Mouse (Mus musculus) midbrain, embryonic 14.5 days (tissue): ENCODE results near the gene Gm10577. TPM values are rescaled to one million over a fixed set of nuclear protein-coding genes. Genes with fewer than 3 reads are reported as not detected.

Source experiments
- ATAC-seq: fragments of 200-750 bp; cut with Nextera tagmentation; 2 replicates; pipeline ENCODE4 v1.8.0; 2017; ENCODE audit warnings: moderate number of reproducible peaks, moderate library complexity; ENCODE audit not compliant: low FRiP score, low TSS enrichment
- DNase-seq: peaks from one replicate; pipeline ENCODE4 v3.0.0-alpha.2; 2015
- H3K27ac ChIP-seq: fragments of 300-500 bp; sonication (generic); replicated peaks from 2 replicates; pipeline ENCODE4 v1.5.1; 2014; ENCODE audit warnings: mild to moderate bottlenecking, low read depth, low read length, moderate library complexity
- H3K27me3 ChIP-seq: fragments of 300-500 bp; sonication (generic); 2 replicates; pipeline ENCODE4 v1.6.1; 2014; ENCODE audit warnings: low read length, control low read depth, mixed read lengths; ENCODE audit not compliant: control insufficient read depth, insufficient read depth
- H3K36me3 ChIP-seq: fragments of 300-500 bp; sonication (generic); 2 replicates; pipeline ENCODE4 v1.6.1; 2014; ENCODE audit warnings: low read length, control low read depth; ENCODE audit not compliant: control insufficient read depth, insufficient read depth
- H3K4me1 ChIP-seq: fragments of 300-500 bp; sonication (generic); 2 replicates; pipeline ENCODE4 v1.6.1; 2014; ENCODE audit warnings: mild to moderate bottlenecking, antibody characterized with exemption, low read length, control low read depth; ENCODE audit not compliant: control insufficient read depth, insufficient read depth
- H3K4me2 ChIP-seq: fragments of 300-500 bp; sonication (generic); 2 replicates; pipeline ENCODE4 v1.6.1; 2014; ENCODE audit warnings: mild to moderate bottlenecking, low read length, moderate library complexity
- H3K4me3 ChIP-seq: fragments of 300-500 bp; sonication (generic); replicated peaks from 2 replicates; pipeline ENCODE4 v1.5.1; 2014; ENCODE audit warnings: low read depth, low read length
- H3K9ac ChIP-seq: fragments of 300-500 bp; sonication (generic); replicated peaks from 2 replicates; pipeline ENCODE4 v1.6.1; 2014; ENCODE audit warnings: mild to moderate bottlenecking, low read length, moderate library complexity
- H3K9me3 ChIP-seq: fragments of 300-500 bp; sonication (generic); 2 replicates; pipeline ENCODE4 v1.6.1; 2016; ENCODE audit warnings: low read length, control low read depth, mixed read lengths; ENCODE audit not compliant: control insufficient read depth
- WGBS: fragments of 180-500 bp; shearing (Covaris S2); extraction: QIAGEN DNeasy Blood & Tissue Kit; methylation state at CpG from one replicate; pipeline ENCODE4 v1.1.7; 2014; 5-methylcytosine and 5-hydroxymethylcytosine counted together
- polyA plus RNA-seq: library from polyadenylated mRNA; unstranded; fragments of >200 nt; fragmentation: Nextera tagmentation; extraction: Ambion mirVana; gene quantifications from 2 replicates; pipeline ENCODE4 v1.2.1, GENCODE M21; 2014

The Gm10577 gene
- polyA plus RNA-seq, 1 experiment from 2014 or later = not detected

DNA sequence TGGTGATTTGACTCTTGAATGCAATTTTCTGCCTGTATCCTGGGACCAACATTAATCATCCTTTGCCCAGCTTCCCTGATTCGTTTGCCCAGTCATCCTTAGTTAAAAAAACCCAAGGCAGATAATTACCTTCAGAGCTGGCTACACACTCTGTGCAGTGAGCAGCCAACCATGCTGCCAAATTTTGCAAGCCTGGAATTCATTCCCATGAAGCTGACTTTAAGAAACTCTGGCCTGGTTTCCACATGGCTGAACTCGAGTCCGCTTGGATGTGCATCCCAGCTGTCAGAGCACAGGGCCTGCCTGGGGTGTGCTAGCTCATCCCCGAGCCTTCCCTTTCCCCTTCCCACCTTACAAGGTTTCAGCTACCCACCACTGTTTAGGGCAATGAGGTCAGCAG is 29.5 kb downstream of the Gm10577 start:
- peak; percentile 59 for DNase-seq

DNA sequence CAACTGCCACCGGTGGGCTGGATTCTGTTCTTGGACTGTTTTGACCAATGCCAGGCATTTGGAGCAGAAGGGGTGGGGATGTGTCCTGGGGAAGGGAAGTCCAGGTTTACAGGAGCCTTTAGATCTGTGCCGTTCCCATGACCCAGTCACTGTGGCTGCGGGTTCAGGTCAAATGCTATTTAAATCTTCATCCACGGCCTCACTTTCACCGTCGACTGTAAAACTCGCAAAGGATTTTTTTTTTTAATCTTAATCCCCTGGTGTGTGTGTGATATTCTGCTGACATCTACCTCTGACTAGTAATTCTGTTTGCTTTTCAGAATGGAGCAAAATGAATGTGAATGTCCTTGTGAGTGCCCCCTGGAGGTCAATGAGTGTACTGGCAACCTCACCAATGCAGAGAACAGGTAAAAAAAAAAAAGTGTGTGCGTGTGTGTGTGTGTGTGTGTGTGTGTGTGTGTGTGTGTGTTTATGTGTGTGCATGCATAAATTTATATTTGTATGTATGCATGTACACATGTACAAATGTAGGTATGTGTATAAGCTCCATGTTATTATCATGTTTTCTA is 32.2 kb downstream of the Gm10577 start:
- no peak overlapping the region for H3K4me3 ChIP-seq
- ATAC-seq = no peak
- no peaks in the 10 kb centered on the region for H3K9me3 ChIP-seq
- H3K4me2 ChIP-seq = no peak overlapping the region
- H3K4me1 ChIP-seq = 0 out of 2 replicates have a peak, but pooled peaks cover 2% of the 10 kb centered on the region
- H3K27me3 ChIP-seq = no peaks in the 10 kb centered on the region
- no peak overlapping the region for H3K27ac ChIP-seq
- WGBS = 56% methylated on average over 8 of the region's 8 CpGs
- H3K36me3 ChIP-seq = peaks cover 81% of the 10 kb centered on the region
- DNase-seq = peak; percentile 84
- H3K9ac ChIP-seq = no peak overlapping the region

More for the DNA sequence above, 29.5 kb downstream of the Gm10577 start:
- H3K4me2 ChIP-seq = no peak overlapping the region
- H3K27me3 ChIP-seq = no peaks in the 10 kb centered on the region
- ATAC-seq = no peak
- 16% methylated on average over 4 of the region's 4 CpGs for WGBS
- H3K4me1 ChIP-seq = peaks cover 18% of the 10 kb centered on the region
- no peak overlapping the region for H3K9ac ChIP-seq
- peaks cover 70% of the 10 kb centered on the region for H3K36me3 ChIP-seq
- H3K27ac ChIP-seq = 0 out of 2 replicates have a peak overlapping the region, but pooled peaks have one; percentile 14
- H3K9me3 ChIP-seq = no peaks in the 10 kb centered on the region
- H3K4me3 ChIP-seq = no peak overlapping the region

- no peak overlapping the region for H3K27ac ChIP-seq
- 0 out of 2 replicates have a peak, but pooled peaks cover 4% of the 10 kb centered on the region for H3K4me1 ChIP-seq
- peaks cover 77% of the 10 kb centered on the region for H3K36me3 ChIP-seq
- H3K4me3 ChIP-seq = no peak overlapping the region
- no peaks in the 10 kb centered on the region for H3K27me3 ChIP-seq
- H3K9me3 ChIP-seq = no peaks in the 10 kb centered on the region
- H3K9ac ChIP-seq = no peak overlapping the region
- ATAC-seq (no peak), DNase-seq (no peak)
- WGBS = 89% methylated on average over 1 of the region's 1 CpGs
- no peak overlapping the region for H3K4me2 ChIP-seq
Measured at GRCm38 (mm10) chr4:100987187-100987586, 33.3 kb downstream of the Gm10577 start.

DNA sequence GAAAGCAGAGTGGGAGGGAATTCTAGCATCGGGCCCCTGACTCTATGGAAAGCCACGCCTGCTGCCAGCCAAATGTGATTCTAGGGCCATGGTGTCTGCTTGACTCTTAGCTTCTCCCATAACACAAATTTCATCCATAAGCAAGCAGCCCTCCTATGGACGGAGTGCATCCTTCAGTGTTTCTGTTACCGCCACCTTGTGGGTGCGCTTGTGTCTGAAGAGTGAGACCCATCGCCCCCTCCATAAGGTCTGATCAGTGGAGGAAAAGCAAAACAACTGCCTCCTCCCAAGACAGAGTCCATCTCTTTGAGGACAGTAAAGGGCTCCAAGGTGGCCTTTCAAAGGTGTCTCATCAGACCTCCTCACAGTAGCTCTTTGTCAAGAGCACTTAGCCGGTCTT is 43.0 kb downstream of the Gm10577 start:
- Histone ChIP-seq H3K36me3 (peaks cover 56% of the 10 kb centered on the region), H3K4me1 (peaks cover 25% of the 10 kb centered on the region), H3K9me3 (no peaks in the 10 kb centered on the region), H3K9ac (no peak overlapping the region), H3K4me2 (no peak overlapping the region), H3K27ac (no peak overlapping the region), H3K27me3 (no peaks in the 10 kb centered on the region), H3K4me3 (no peak overlapping the region)
- 90% methylated on average over 7 of the region's 7 CpGs for WGBS
- DNase-seq = no peak
- no peak for ATAC-seq

DNA sequence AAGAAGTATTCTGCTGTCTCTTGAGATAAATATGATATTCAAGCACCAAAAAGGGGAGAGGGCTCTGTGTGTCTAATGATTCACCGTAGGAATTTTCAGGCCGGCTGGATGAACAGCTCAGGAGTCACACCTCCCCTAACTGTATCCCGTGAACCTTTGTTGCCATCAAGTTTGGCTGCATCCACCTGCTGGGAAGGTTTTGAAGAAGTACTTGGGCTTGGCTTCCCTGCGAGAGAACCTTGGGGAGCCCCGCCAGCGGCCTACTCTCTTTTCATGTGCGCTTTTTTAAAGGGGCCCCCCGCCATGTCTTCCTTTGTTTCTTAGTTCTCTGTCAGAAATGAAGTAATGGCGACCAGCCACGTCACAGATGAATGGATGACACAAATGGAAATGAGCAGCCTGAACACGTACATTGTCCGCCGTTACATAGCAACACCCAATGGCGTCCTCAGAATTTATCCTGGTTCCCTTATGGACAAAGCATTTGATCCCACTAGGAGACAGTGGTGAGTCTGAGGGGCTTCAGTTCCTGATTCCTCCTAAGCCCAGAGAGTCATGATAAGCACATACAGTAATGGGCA is 46.0 kb downstream of the Gm10577 start:
- H3K4me1 ChIP-seq = peaks cover 21% of the 10 kb centered on the region
- no peaks in the 10 kb centered on the region for H3K9me3 ChIP-seq
- no peak overlapping the region for H3K4me2 ChIP-seq
- H3K27ac ChIP-seq = peak overlapping the region; percentile 73
- no peak overlapping the region for H3K9ac ChIP-seq
- peak; percentile 74 for ATAC-seq
- no peaks in the 10 kb centered on the region for H3K27me3 ChIP-seq
- DNase-seq = peak; percentile 84
- peaks cover 55% of the 10 kb centered on the region for H3K36me3 ChIP-seq
- 9% methylated on average over 14 of the region's 14 CpGs for WGBS
- no peak overlapping the region for H3K4me3 ChIP-seq

GRCm38 (mm10) chr4:100973641-100974454 is 46.6 kb downstream of the Gm10577 start:
- 7% methylated on average over 16 of the region's 16 CpGs for WGBS
- DNase-seq = peak; percentile 77
- H3K4me2 ChIP-seq = no peak overlapping the region
- H3K4me3 ChIP-seq = no peak overlapping the region
- H3K9me3 ChIP-seq = no peaks in the 10 kb centered on the region
- peak overlapping the region; percentile 73 for H3K27ac ChIP-seq
- H3K4me1 ChIP-seq = peaks cover 21% of the 10 kb centered on the region
- H3K36me3 ChIP-seq = peaks cover 62% of the 10 kb centered on the region
- no peaks in the 10 kb centered on the region for H3K27me3 ChIP-seq
- H3K9ac ChIP-seq = no peak overlapping the region
- ATAC-seq = peak; percentile 88

Other genes starting within 250 kb of the Gm10577 start
- gene Cachd1, start 244.0 kb downstream of the Gm10577 start, polyA plus RNA-seq = 50.0 TPM in 2 replicates
- gene Raver2, start 48.3 kb upstream of the Gm10577 start, polyA plus RNA-seq = 4.8 and 5.8 TPM in 2 replicates
- 64.1 and 77.0 TPM in 2 replicates for gene Jak1, start 244.6 kb upstream of the Gm10577 start, polyA plus RNA-seq